Mouse (Mus musculus) thymus, adult 2 months (tissue): ENCODE results near the gene Ccdc185.

Experiments
- CTCF ChIP-seq: fragments of 200-500 bp; IDR thresholded peaks from 2 replicates; pipeline ENCODE4 v1.5.1; 2012; ENCODE audit warnings: mild to moderate bottlenecking, control low read depth, low read length, moderate library complexity, borderline replicate concordance; ENCODE audit not compliant: control insufficient read depth, poor library complexity, insufficient read depth; ENCODE audit errors: extremely low read depth
- POLR2A ChIP-seq: fragments of 200-500 bp; IDR thresholded peaks from 2 replicates; pipeline ENCODE4 v1.6.1; 2012; ENCODE audit warnings: mild to moderate bottlenecking, low read length, control low read depth, moderate library complexity; ENCODE audit not compliant: control insufficient read depth, poor library complexity, insufficient read depth; ENCODE audit errors: extremely low read depth

DNA sequence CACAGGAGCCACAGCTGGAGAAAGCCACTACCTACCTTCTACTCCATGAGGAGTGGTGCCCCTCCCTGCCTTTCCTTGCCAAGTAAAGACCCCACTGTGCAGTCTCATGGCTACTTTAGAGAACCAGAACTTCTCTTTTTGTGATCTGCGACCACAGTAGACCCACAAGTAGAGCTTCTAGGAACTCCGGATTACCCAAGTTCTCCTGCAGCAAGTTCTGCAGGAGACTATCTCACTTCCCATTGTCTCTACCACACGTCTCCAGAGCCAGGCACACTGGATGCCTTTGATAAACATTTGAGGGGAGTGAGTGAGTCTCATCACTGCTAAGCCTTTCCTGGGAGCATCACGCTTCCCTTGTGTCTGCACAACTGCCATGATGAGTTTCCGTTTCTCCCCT lies 5.9 kb upstream of the Ccdc185 start:
- TF ChIP-seq CTCF (no peak), POLR2A (no peak)
